Mouse (Mus musculus): ENCODE data around the gene 1810030O07Rik. TPM values are rescaled to one million over a fixed set of nuclear protein-coding genes. Genes with fewer than 3 reads are reported as not detected.

Gene 1810030O07Rik
- 32.3 TPM for polyA plus RNA-seq (2021)

DNA sequence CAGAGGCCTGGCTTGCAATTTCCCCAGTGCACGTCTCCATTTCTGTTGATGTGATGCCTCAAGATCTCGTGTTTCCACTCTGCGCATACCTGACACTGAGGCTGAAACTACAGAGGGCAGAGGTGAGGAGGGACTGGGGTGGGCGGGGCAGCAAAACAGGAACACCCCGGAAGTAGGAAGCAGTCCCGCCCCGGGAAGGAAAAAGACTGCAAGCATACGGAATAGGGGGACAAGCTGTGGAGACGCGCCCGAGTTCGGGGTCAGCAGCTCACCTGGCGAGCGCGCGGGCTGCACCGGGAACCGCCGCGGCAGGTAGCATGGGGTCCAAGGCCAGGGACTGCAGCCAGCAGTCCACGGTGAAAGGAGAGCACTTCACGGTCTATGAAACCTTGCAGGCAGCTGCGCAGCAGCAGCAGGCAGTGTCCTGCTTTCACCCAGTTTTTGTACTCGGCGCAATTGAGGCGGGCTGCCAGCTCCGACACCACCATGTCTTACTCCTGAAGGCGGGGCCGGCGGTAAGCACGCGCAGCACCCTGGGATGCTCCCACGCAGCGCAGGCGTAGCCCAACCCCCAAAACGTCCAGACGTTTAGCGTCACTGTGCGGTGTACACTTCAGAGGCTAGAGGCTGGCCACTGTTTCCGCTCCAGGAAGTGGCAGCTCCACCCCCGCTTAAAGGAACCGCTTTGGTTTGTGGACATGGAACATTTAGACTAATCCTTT, at the start of gene 1810030O07Rik:
Gene 1810030O07Rik (minus strand): TSS at position 615 of the 722 bp plus-strand sequence.
- in situ Hi-C loops (cut with MboI; ENCODE audit: low pct_unique_long_range_greater_than_20kb) = loop anchor here (10.0 kb wide), 1 partner anchor 52 kb away; no protein-coding TSS in a partner anchor
- POLR2A ChIA-PET = interaction anchor here (0.6 kb wide), 1 partner anchor 39 kb away, joined by 3 read pairs; no protein-coding TSS in a partner anchor

DNA sequence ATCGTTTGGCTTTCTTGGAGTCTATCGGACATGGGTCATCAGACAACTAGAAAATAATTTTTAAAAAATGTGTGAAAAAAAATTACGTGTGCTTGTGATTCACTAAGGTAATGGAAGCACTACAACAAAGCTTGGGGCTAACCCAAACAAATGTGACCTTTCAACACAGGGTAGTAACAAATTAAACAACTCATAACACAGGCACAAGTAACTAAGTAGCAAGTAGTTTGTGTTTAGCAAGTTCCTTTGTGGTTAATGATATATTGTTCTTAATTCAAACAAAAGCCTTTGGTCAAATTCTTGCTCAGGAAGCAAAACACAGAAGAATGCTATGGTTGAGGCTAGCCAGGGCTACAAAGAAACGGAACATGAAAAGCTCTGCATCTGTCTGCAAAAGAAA, 42.6 kb upstream of the 1810030O07Rik start:
- ChIA-PET CTCF (no interaction called here), POLR2A (no interaction called here)
- in situ Hi-C loops (cut with MboI; ENCODE audit: low pct_unique_long_range_greater_than_20kb) = no loop called here
- H3K27me3 ChIP-seq = peaks cover 7% of the 10 kb centered on the region
- ATAC-seq (no peak), DNase-seq (ENCODE audit: low read depth, low spot score) (no peak)
- no peak for TF ChIP-seq CTCF (IDR thresholded peaks at IDR 0.05)

More for the DNA sequence above, at the start of gene 1810030O07Rik:
- H3K27me3 ChIP-seq = peaks cover 8% of the 10 kb centered on the region
- TF ChIP-seq CTCF (IDR thresholded peaks at IDR 0.05) = no peak
- ATAC-seq (peak; percentile 99), DNase-seq (ENCODE audit: low read depth, low spot score) (peak; percentile 35)
- CTCF ChIA-PET = interaction anchor here (1.1 to 3.9 kb wide), 2 partner anchors 11 to 167 kb away, joined by 3 to 13 read pairs; no protein-coding TSS in a partner anchor

DNA sequence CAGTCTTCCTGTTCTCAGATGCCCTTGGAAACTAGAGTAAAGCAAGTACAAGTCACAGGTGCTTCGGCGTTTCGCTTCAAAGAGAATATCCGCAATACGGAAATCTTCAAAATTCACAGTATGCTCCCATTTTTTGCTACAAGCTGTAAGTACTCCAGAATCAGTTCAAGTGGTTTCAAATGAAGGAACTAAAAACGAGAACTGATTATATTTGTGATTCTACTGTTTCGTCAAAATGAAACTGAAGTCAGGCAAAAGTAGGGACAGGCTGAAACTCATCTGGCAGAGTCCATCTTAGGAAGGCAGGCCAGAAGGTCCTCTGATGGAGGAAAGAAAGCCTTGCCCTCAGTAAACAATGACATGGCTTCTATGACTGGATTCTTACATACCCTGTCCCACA, 40.3 kb upstream of the 1810030O07Rik start:
- DNase-seq (ENCODE audit: low read depth, low spot score) = no peak
- H3K27me3 ChIP-seq = peaks cover 7% of the 10 kb centered on the region
- TF ChIP-seq CTCF (IDR thresholded peaks at IDR 0.05) = no peak
- no peak for ATAC-seq
- in situ Hi-C loops (cut with MboI; ENCODE audit: low pct_unique_long_range_greater_than_20kb) = no loop called here
- ChIA-PET POLR2A (no interaction called here), CTCF (interaction anchor here (1.3 kb wide), 1 partner anchor 37 kb away, joined by 5 read pairs; no protein-coding TSS in a partner anchor)

DNA sequence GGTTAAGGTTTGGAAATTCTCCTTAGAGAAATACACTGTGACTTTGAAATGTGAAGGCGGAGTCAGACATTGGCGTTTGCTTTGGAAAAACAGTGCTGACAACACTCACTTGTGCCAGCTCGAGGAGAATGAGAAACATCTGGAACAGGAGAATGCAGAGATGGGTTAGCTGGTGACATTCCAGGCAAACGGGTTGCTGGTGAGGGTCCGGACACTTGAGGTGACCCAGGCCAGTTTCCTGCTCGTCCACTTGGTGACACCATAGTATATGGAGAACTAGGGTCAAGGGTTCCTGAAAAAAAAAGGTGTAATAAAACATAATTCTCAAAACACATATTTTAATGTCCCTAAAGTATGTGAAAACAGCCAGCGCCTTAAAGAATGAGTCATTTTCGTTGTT, 13.4 kb upstream of the 1810030O07Rik start:
- in situ Hi-C loops (cut with MboI; ENCODE audit: low pct_unique_long_range_greater_than_20kb) = loop anchor here (25.0 kb wide), 2 partner anchors 525 to 950 kb away; partner anchors contain the start of gene Gpr34
- TF ChIP-seq CTCF (IDR thresholded peaks at IDR 0.05) = no peak
- ATAC-seq = no peak
- POLR2A ChIA-PET = no interaction called here
- CTCF ChIA-PET = no interaction called here
- no peak for DNase-seq (ENCODE audit: low read depth, low spot score)
- H3K27me3 ChIP-seq = peaks cover 8% of the 10 kb centered on the region

DNA sequence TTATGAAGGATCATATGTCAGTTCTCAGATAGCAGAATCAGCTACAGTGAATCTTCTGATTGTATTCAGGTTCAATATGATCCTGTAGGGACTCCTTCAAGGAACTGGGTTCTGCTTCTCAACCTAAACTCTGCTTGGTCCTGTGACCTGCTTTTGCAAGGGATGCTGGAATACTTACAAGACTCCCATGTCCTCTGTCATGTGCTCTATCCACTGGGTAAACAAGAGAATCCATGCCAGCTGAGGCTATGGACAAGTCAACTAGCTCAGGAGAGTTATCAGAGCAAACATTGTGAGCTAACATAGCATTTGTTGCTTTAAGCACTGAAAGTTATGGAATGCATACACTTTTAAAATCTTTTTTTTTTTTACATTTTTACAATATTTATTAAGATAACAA, 12.6 kb upstream of the 1810030O07Rik start:
- ATAC-seq (no peak), DNase-seq (ENCODE audit: low read depth, low spot score) (no peak)
- ChIA-PET CTCF (no interaction called here), POLR2A (no interaction called here)
- no peak for TF ChIP-seq CTCF (IDR thresholded peaks at IDR 0.05)
- in situ Hi-C loops (cut with MboI; ENCODE audit: low pct_unique_long_range_greater_than_20kb) = loop anchor here (25.0 kb wide), 2 partner anchors 526 to 951 kb away; partner anchors contain the start of gene Gpr34
- peaks cover 4% of the 10 kb centered on the region for H3K27me3 ChIP-seq

DNA sequence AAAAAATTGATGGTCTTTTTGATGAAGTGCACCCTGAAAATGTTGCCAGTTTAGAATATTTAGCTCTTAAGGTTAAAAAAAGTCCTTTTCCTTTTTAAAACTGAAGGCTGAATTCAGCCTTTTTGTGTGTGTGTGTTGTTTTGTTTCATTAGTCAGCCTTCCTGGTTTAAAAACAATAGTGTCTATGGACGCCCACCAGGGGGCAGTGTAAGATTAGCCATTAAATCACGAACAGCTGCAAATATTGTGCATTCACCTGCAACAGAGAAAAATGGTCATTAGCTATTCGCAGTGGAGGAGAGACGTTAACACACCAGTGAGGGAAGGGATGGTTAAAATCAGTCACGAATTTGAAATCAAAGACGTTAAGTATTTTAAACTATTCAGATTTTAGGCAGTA, 3.9 kb upstream of the 1810030O07Rik start:
- no peak for TF ChIP-seq CTCF (IDR thresholded peaks at IDR 0.05)
- CTCF ChIA-PET = interaction anchor here (0.7 to 1.8 kb wide), 8 partner anchors 13 to 173 kb away, joined by 3 to 6 read pairs (median 4); no protein-coding TSS in a partner anchor
- DNase-seq (ENCODE audit: low read depth, low spot score) = peak; percentile 22
- in situ Hi-C loops (cut with MboI; ENCODE audit: low pct_unique_long_range_greater_than_20kb) = loop anchor here (5.0 to 25.0 kb wide), 4 partner anchors 47 to 960 kb away; partner anchors contain the start of gene Gpr34
- peaks cover 16% of the 10 kb centered on the region for H3K27me3 ChIP-seq
- POLR2A ChIA-PET = no interaction called here
- no peak for ATAC-seq

DNA sequence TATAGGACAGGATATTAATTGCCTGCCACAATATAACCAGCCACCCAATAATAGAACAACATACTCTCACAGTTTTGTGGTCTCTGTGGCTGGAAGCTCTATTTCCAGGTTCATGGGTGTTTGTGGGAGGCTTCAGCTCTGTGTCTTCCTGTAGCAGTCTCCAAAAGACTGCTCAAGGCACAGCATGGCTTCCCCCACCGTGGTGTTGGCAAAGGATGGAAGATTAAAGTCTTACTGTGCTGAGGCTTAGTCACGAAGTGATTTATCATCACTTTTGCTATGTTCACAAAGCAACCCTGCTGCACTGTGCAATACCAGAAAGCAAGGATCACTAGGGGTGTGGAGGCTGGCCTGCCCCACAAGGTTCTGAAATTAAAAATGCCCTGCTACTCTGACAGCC, 19.6 kb downstream of the 1810030O07Rik start:
- no peak for DNase-seq (ENCODE audit: low read depth, low spot score)
- H3K27me3 ChIP-seq = peaks cover 5% of the 10 kb centered on the region
- no peak for TF ChIP-seq CTCF (IDR thresholded peaks at IDR 0.05)
- ChIA-PET POLR2A (no interaction called here), CTCF (interaction anchor here (1.7 kb wide), 1 partner anchor 16 kb away, joined by 3 read pairs; no protein-coding TSS in a partner anchor)
- in situ Hi-C loops (cut with MboI; ENCODE audit: low pct_unique_long_range_greater_than_20kb) = no loop called here
- no peak for ATAC-seq

DNA sequence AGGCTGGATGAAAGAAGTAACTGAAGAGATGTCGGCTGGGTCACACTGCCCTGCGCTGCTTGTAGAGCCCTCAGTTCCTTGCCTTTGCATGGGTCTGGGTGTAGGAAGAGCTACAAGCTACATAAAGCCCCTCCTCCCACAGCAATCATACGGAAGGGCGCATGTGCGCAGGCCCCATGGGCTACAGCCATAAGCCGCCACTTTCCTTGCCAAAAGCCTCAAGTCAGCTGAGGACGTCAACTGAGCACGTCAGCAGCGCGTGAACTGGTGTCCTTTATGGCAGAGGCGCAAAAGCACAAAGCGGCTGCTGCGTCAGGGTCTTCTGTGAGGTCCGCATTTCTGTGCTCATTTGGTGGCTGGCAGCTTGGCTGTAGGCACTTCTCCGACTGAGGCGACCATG, 21.6 kb downstream of the 1810030O07Rik start:
- no peak for TF ChIP-seq CTCF (IDR thresholded peaks at IDR 0.05)
- in situ Hi-C loops (cut with MboI; ENCODE audit: low pct_unique_long_range_greater_than_20kb) = no loop called here

DNA sequence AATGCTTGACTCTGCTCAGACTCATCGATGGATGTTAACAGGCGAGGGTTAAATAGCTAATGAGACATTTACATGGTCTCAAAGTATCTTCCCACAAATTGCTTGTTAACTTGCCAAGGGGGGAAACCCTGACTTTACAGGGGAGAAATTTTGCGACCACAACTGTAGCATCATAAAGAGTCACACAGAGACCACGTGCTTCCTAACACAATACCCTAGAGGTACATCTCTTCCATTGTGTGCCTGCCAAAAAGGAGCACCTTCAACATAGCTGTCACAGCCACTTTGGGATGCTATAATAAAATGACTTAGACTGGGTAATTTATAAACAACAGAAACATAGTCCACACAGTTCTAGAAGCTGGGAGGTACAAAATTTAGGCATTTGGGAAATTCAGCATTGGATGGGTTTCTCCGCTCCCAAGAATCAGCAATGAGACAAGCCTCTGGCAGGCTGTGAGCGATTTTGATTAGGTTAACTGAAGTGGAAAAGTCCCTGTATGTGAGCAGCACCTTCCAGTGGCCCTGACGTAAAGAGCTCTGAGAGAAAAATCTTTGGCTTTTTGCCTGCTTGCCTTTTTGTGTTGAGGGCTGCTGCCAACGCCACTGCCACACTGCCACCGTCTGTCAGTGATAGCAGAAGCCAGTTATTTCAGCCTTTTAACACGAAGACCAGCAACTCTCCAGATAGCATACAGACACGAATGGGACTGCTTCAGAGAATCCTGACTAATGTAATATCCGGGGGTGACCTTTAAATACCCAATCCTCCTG, 27.8 kb downstream of the 1810030O07Rik start:
- DNase-seq (ENCODE audit: low read depth, low spot score) (no peak), ATAC-seq (no peak)
- H3K27me3 ChIP-seq = peaks cover 18% of the 10 kb centered on the region
- POLR2A ChIA-PET = no interaction called here
- CTCF ChIA-PET = no interaction called here
- in situ Hi-C loops (cut with MboI; ENCODE audit: low pct_unique_long_range_greater_than_20kb) = no loop called here
- no peak for TF ChIP-seq CTCF (IDR thresholded peaks at IDR 0.05)

More for the DNA sequence above, 21.6 kb downstream of the 1810030O07Rik start:
- POLR2A ChIA-PET = interaction anchor here (0.7 kb wide), 1 partner anchor 125 kb away, joined by 3 read pairs; no protein-coding TSS in a partner anchor
- H3K27me3 ChIP-seq = peaks cover 12% of the 10 kb centered on the region
- CTCF ChIA-PET = no interaction called here
- no peak for DNase-seq (ENCODE audit: low read depth, low spot score)
- no peak for ATAC-seq

DNA sequence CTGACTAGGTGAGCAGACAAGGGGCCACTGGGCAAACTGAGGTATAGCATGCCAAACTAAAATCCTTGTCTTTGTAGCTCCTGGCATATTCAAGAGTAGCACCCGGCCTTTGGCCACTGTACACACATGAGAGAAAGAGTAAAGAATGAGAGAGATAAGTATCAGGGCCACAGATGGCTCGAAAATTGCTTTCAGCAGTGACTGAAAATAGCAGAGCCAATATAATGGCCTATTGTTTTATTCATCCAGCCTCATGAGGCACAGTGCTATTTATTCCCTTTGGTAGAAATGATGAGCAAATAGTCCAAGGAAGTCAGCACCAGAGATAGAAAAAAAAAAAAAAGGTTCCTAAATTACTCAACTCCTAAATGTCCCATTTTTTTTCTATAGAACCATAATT, 28.5 kb downstream of the 1810030O07Rik start:
- TF ChIP-seq CTCF (IDR thresholded peaks at IDR 0.05) = no peak
- ChIA-PET CTCF (no interaction called here), POLR2A (no interaction called here)
- peaks cover 21% of the 10 kb centered on the region for H3K27me3 ChIP-seq
- ATAC-seq = no peak
- in situ Hi-C loops (cut with MboI; ENCODE audit: low pct_unique_long_range_greater_than_20kb) = no loop called here
- DNase-seq (ENCODE audit: low read depth, low spot score) = no peak
